Mouse (Mus musculus) heart, postnatal 0 days (tissue): Measurements from ENCODE around the gene Ret. TPM values are rescaled to one million over a fixed set of nuclear protein-coding genes. Genes with fewer than 3 reads are reported as not detected.

ENCODE experiments used
- ATAC-seq: fragments of 200-750 bp; cut with Nextera tagmentation; 2 replicates; pipeline ENCODE4 v1.8.0; 2017; ENCODE audit warnings: low read depth, moderate number of reproducible peaks, moderate library complexity; ENCODE audit not compliant: insufficient read depth
- DNase-seq: peaks from one replicate; pipeline ENCODE4 v3.0.0-alpha.2; 2016; ENCODE audit warnings: low spot score
- H3K27ac ChIP-seq: fragments of 300-500 bp; sonication (generic); 2 replicates; pipeline ENCODE4 v1.5.1; 2014; ENCODE audit warnings: low read depth, mild to moderate bottlenecking
- H3K27me3 ChIP-seq: fragments of 300-500 bp; sonication (generic); 2 replicates; pipeline ENCODE4 v1.6.1; 2014; ENCODE audit warnings: low read length, mixed read lengths; ENCODE audit not compliant: control insufficient read depth, insufficient read depth
- H3K36me3 ChIP-seq: fragments of 300-500 bp; sonication (generic); replicated peaks from 2 replicates; pipeline ENCODE4 v1.6.1; 2014; ENCODE audit warnings: low read length, mixed read lengths; ENCODE audit not compliant: control insufficient read depth, insufficient read depth
- H3K4me1 ChIP-seq: fragments of 300-500 bp; sonication (generic); 2 replicates; pipeline ENCODE4 v1.6.1; 2014; ENCODE audit warnings: antibody characterized with exemption; ENCODE audit not compliant: control insufficient read depth, insufficient read depth
- H3K4me2 ChIP-seq: fragments of 300-500 bp; sonication (generic); 2 replicates; pipeline ENCODE4 v1.6.1; 2014; ENCODE audit warnings: low read depth, mild to moderate bottlenecking, low read length, moderate library complexity
- H3K4me3 ChIP-seq: fragments of 300-500 bp; sonication (generic); 2 replicates; pipeline ENCODE4 v1.5.1; 2014; ENCODE audit warnings: low read depth, low read length
- H3K9ac ChIP-seq: fragments of 300-500 bp; sonication (generic); replicated peaks from 2 replicates; pipeline ENCODE4 v1.6.1; 2014; ENCODE audit warnings: low read depth, low read length, mixed read lengths
- H3K9me3 ChIP-seq: fragments of 300-500 bp; sonication (generic); replicated peaks from 2 replicates; pipeline ENCODE4 v1.6.1; 2016; ENCODE audit warnings: low read length; ENCODE audit not compliant: control insufficient read depth
- CTCF ChIP-seq: IDR thresholded peaks from 2 replicates; pipeline ENCODE4 v1.5.1; 2016; ENCODE audit warnings: antibody characterized with exemption, control low read depth, low read depth
- EP300 ChIP-seq: IDR thresholded peaks from 2 replicates; pipeline ENCODE4 v1.6.1; 2016; ENCODE audit warnings: antibody characterized with exemption, low read depth
- WGBS: fragments of 180-500 bp; shearing (Covaris S2); extraction: QIAGEN DNeasy Blood & Tissue Kit; methylation state at CpG from one replicate; pipeline ENCODE4 v1.1.7; 2014; 5-methylcytosine and 5-hydroxymethylcytosine counted together
- polyA plus RNA-seq: library from polyadenylated mRNA; unstranded; fragments of >200 nt; fragmentation: Nextera tagmentation; extraction: Ambion mirVana; gene quantifications from 2 replicates; pipeline ENCODE4 v1.2.1, GENCODE M21; 2015
- total RNA-seq: library from RNA; depleted of rRNA; stranded (reverse); fragments of >200 nt; gene quantifications from 2 replicates; pipeline ENCODE4 v1.2.3, GENCODE M21; 2014; ENCODE audit warnings: low replicate concordance

Ret gene
- total and polyA plus RNA-seq, 2 experiments from 2014 or later, result 0.23 to 0.38 TPM

DNA sequence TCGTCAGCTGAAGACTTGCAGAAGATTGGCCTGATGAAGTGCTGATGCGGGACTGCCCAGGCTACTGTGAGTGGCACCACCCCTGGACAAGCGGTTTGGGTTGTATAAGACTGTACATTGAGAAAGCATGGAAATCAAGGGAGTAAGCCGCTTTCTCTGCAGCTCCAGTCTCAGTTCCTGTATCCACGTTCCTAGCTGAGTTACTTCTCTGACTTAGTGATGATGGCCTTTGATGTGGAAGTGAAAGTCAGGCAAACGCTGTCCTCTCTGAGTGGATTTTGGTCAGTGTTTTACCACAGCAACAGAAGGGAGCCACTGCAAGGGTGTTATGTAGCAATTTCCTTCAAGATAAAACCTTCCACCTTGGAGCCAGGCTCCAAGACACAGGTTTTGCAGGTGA is 56.6 kb downstream of the Ret start:
- 72% methylated on average over 6 of the region's 6 CpGs for WGBS

DNA sequence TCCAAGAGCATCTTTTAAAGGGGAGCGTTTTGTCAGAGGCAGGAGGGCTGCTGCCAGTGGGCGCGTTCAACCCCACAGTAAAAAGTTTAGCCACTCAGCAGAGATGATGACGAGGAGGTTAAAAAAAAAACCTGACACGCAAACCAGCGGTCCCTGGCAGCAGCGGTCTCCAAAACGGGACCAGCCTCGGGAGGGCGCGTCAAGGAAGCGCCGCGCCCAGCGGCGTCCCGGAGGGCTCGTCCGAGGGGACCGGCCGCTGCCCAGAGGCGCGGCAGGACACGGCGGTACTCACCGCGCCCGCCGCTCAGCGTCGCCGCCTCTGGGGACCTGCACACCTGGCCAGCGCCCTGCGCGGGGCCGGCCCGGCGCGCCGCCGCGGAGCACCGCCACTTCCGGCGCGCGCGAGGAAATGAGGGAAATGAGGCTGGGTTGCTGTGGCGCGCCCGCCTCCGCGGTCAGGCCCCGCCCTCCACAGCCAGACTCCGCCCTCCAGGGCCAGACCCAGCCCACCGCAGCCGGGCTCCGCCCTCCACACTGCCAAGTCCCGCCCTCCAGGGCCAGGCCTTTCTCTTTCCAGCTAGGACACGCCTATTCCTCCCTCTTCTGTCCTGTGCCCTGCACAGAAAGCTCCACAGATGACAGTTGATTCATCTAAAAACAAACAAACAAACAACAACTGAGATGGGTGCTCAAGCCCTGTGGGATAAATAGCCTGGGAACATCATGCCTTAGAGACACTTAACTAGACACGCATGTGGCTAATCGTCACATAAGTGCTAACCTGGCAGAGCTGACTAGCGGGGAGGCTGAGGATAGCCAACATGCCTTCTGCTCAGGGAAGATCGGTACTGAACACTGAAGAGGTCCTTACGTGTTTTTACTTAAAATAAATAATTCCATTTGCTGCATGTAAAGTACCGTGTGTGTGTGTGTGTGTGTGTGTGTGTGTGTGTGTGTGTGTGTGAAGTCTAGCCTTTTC is 58.5 kb downstream of the Ret start, which contains the start of gene Csgalnact2:
TSS of gene Csgalnact2 (minus strand) at position 410 of the 979 bp plus-strand sequence.
- WGBS, result 6% methylated on average over 64 of the region's 66 CpGs
- no peak for TF ChIP-seq CTCF

More for the DNA sequence above, 56.6 kb downstream of the Ret start:
- Histone ChIP-seq H3K4me1 (no peaks in the 10 kb centered on the region), H3K4me3 (no peak overlapping the region), H3K36me3 (no peaks in the 10 kb centered on the region), H3K9ac (no peak overlapping the region), H3K27ac (no peak overlapping the region), H3K9me3 (0 out of 2 replicates have a peak, but pooled peaks cover 6% of the 10 kb centered on the region), H3K27me3 (no peaks in the 10 kb centered on the region), H3K4me2 (no peak overlapping the region)
- DNase-seq (no peak), ATAC-seq (no peak)
- TF ChIP-seq CTCF, result no peak
- TF ChIP-seq EP300, result no peak

DNA sequence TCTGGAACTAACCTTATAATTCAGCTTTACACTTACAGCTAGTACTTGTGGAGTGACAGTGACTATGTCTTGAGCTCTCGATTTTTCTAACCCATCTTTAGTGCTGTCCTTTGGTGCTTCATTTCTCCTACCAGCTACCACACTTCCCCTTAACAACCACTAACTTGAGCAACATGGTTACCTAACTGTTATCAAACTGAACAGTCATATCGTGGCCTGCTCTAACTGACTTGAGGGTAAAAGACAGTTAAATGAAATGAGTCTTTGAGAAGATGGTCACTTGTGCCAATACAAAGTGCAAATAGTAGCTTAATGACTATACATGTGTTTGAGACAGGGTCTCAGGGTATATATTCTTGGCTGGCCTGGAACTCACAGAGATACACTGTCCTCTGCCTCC is 60.4 kb downstream of the Ret start:
- H3K9me3 ChIP-seq, result no peaks in the 10 kb centered on the region
- H3K36me3 ChIP-seq, result no peaks in the 10 kb centered on the region
- H3K9ac ChIP-seq, result no peak overlapping the region
- H3K4me3 ChIP-seq, result no peak overlapping the region
- ATAC-seq, result no peak
- 74% methylated on average over 2 of the region's 2 CpGs for WGBS
- TF ChIP-seq EP300 (no peak), CTCF (no peak)
- DNase-seq, result no peak
- no peak overlapping the region for H3K4me2 ChIP-seq
- no peak overlapping the region for H3K27ac ChIP-seq
- H3K4me1 ChIP-seq, result no peaks in the 10 kb centered on the region
- no peaks in the 10 kb centered on the region for H3K27me3 ChIP-seq

More for the DNA sequence above, 58.5 kb downstream of the Ret start, which contains the start of gene Csgalnact2:
- DNase-seq, result peak; percentile 86
- peak within 1 kb of the TSS; percentile 79 for H3K4me3 ChIP-seq
- peak within 1 kb of the TSS; percentile 79 for H3K27ac ChIP-seq
- peak within 1 kb of the TSS; percentile 64 for H3K9ac ChIP-seq
- no peaks in the 10 kb centered on the region for H3K4me1 ChIP-seq
- H3K4me2 ChIP-seq, result peak within 1 kb of the TSS; percentile 70
- peak; percentile 100 for ATAC-seq
- H3K36me3 ChIP-seq, result no peaks in the 10 kb centered on the region
- H3K27me3 ChIP-seq, result no peaks in the 10 kb centered on the region
- H3K9me3 ChIP-seq, result no peaks in the 10 kb centered on the region

DNA sequence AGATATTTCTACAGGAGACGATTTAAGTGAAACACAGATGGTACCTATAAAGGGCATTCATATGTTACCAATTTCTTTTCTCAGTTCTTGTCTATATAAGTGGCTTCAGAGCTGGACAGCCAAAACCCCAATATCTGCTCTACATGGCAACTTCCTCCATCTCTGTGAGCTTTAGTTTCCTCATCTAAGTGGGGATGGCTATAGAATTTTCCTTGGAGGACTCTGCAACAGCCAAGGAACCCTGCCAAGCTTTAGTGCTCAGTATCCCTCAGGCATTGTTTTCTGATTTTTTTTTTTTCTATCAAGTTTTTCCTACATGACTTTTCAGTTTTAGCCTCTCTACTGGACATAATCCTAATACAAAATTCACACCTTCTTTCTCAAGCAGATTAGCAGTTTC is 63.1 kb downstream of the Ret start:
- 82% methylated on average over 1 of the region's 1 CpGs for WGBS

DNA sequence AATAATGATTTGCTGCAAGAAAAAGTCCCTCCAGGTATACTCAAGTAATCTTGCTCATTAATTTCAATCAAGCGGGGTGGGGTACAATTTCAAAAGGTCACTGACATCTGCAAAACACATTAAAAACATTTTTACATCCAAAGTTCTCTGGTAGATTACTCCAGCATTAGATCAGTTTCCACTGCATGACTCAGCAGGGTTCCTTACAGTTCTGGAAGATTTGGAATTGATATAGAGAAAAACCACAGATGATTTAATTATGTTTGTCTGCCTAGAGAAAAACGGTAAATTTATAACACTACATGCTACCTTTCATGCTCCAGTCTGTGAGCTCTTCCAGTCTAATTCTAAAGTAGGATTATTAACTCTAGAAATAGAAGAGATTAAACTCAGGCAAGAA is 67.5 kb downstream of the Ret start:
- ATAC-seq, result no peak
- WGBS, result 71% methylated on average over 2 of the region's 2 CpGs
- no peaks in the 10 kb centered on the region for H3K27me3 ChIP-seq
- H3K4me2 ChIP-seq, result no peak overlapping the region
- 0 out of 2 replicates have a peak, but pooled peaks cover 7% of the 10 kb centered on the region for H3K36me3 ChIP-seq
- no peaks in the 10 kb centered on the region for H3K9me3 ChIP-seq
- no peak for DNase-seq
- TF ChIP-seq CTCF, result no peak
- TF ChIP-seq EP300, result no peak
- peak overlapping the region; percentile 30; the same call in 1 of the 2 replicates for H3K27ac ChIP-seq
- no peak overlapping the region for H3K4me3 ChIP-seq
- H3K9ac ChIP-seq, result no peak overlapping the region
- H3K4me1 ChIP-seq, result peaks cover 18% of the 10 kb centered on the region; the same call in 1 of the 2 replicates

More for the DNA sequence above, 63.1 kb downstream of the Ret start:
- Histone ChIP-seq H3K4me2 (no peak overlapping the region), H3K9me3 (no peaks in the 10 kb centered on the region), H3K36me3 (no peaks in the 10 kb centered on the region), H3K4me1 (peaks cover 7% of the 10 kb centered on the region; the same call in 1 of the 2 replicates), H3K27ac (no peak overlapping the region), H3K9ac (no peak overlapping the region), H3K4me3 (no peak overlapping the region), H3K27me3 (no peaks in the 10 kb centered on the region)
- TF ChIP-seq EP300 (no peak), CTCF (no peak)
- DNase-seq, result no peak
- ATAC-seq, result no peak
